Mouse (Mus musculus): ENCODE measurements around the gene Itpkb.

DNA sequence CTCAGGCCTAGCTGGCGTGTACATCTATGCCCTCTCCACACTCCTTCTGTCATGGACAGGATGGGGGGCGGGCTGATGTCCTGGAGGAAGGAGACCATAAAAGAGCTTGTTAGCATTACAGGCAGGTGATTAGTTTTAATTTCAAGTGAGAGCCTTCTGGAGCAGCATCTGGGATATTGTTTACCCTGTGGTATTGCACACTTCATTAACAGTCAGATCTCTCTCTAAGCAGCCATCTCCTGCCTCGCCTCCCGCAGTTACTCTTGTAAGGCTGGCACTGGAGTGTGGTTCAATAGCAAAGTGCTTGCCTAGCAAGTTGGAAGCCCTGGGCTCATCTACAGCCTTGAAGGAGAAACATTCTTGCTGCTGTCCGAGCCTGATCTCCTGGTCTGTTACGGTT is 17.6 kb downstream of the Itpkb start:
- TF ChIP-seq CTCF (IDR thresholded peaks at IDR 0.05; ENCODE audit: low read depth, low read length) = no peak
- TF ChIP-seq POLR2A (IDR thresholded peaks at IDR 0.05; ENCODE audit: borderline replicate concordance, low read depth, low read length) = no peak
